Mouse (Mus musculus) MN1 (cell line): Measurements from ENCODE around the gene Tns1.

Experiments
- DNase-seq: peaks from one replicate; pipeline ENCODE4 v3.0.0-alpha.2; 2016; ENCODE audit warnings: low spot score

Tns1 gene

DNA sequence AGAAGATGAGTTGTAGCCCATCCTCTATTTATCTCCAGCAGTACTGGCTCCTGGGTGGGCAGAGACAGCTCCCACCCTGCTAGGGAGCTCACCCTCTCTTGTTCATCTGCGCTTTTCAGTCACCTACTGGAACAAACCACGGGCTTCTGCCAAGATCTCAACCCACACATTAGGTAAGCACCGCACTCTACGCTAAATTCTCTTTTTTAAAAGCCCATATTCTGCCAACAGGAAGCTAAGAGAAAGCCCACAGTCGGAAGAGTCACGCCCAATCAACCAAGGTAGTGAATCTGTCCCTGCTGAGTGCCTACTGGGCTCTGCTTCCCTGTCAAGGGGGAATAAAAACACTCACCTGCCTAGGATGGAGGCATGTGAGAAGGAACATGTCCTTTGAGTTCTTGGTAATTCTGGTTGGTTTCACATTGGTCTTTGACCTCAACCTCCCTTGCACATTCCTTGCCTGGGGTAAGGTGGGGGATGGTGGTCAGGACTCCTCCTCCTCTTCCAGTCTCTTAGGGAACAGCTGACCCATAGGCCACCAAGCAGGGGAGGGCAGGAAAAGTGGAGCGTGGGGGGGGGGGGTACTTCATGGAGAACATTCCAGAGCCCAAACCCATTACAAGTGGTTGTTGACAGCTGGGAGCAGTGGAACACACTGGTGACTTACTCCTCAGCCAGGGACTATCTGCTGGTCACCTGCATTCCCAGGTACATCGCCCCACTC, 193.7 kb downstream of the Tns1 start:
- DNase-seq = no peak

- DNase-seq = no peak
Measured at GRCm38 (mm10) chr1:73929952-73930329, 194.3 kb downstream of the Tns1 start.

- DNase-seq = no peak
Measured at GRCm38 (mm10) chr1:73929211-73929951, 194.9 kb downstream of the Tns1 start.

DNA sequence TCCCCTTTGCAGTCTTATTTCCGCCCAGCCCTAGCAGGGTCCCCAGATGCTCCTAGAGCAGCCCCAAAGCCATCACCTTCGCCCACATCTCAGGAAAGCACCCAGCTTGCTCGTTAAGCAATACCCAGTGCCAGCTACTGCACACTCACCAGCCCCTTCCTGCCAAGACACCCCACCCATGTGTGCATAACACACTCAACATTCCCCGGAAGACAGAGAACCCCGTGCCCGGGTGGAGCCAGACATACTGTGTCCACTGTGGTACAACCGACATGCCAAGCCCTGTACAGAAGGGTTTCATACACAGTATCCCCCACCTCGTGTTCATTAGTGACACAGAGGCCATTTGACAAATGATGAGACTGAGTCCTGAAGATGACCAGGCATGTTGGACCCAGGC, 195.9 kb downstream of the Tns1 start:
- DNase-seq = no peak

GRCm38 (mm10) chr1:73927819-73928218, 196.4 kb downstream of the Tns1 start:
- no peak for DNase-seq

GRCm38 (mm10) chr1:73926279-73926678, 198.0 kb downstream of the Tns1 start:
- DNase-seq = no peak

DNA sequence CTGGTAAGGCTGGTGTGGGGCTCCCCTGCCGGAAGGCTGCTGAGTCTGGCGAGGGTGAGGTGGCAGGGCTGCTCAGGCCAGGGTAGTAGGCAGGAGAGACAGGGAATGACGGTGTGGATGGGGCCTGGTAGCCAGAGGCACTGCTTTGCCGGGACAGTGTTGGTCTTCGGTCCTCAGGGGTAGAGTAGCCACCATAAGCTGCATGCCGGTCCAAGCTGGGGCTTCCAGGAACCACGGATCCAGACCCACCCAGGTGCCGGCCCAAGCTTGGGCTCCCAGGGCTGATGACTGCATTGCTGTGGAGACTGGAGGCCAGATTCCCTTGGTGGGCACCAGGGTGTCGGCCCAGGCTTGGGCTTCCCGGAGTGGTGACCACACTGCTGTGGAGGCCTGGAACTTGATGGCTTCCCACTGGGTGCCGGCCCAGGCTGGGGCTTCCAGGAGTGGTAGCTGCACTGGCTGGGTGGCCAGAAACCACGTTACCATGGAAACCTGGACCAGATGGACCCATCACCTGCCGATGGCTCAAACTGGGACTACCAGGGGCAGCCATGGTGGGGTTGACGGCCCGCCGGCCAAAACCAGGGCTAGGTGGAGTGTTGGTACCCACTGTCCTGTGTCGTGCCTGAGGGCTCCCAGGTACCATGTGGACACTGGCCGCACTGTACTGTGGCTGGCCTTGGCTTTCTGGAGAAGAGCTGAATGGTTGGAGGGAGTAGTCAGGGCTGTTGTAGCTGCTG, 199.2 kb downstream of the Tns1 start:
- DNase-seq = no peak

DNA sequence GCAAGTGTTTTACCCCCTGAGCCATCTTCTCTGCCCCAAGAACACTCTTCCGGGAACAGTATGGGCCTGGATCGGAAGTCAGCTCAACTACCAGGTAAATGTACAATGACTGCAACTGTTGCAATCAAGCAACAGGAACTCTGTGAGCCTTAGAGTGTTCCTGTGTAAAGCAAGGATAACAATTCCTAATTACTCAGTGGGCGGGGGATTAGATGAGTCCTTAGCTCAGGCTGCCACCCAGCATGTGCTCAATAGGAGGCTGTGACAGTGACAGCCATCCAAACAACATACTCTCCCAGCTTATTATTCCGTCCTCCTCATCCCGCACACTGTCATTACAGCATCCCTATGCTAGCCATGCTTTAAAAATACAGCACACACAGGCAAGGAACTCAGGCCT, 200.0 kb downstream of the Tns1 start:
- DNase-seq = no peak

DNA sequence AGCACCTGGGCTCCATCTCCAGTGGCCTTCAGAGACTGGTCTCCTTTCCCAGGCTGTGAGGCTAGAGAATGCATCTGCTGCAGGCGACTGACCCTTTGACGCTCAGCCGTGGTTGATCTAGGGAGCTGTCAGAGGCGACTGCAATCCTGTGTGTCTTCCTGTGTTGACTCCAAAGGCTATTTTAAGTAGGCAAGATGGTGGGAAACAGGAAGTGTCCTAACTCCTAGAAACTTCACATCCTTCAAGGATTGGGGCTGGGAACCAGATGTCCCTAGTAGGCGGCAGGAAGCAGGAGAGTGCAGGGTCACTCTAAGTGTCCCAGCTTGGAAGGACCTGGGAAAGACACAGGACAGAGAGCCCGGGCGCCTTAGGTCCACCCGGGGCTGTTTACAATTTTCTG, 201.1 kb downstream of the Tns1 start:
- DNase-seq = no peak

DNA sequence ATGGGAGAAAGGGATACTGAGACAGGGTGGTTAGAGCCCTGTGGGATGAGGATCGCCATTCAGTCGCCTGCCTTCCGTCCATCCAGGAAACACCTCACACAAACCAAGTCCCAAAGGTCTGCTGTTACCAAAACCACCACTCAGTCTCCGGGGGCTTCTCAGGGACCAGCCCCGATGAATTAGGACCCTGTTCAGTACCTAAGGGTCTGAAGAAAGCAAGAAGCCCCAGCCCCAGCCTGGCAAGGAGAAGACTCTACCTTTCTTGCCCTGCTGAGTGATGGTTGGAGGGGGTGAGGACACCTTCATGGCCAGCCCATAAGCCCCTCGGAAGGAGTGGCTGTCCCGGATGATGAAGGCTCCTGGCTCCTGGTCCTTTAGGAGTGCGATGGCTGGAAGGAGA, 203.5 kb downstream of the Tns1 start:
- no peak for DNase-seq

- no peak for DNase-seq
Measured at GRCm38 (mm10) chr1:73919909-73920308, 204.3 kb downstream of the Tns1 start.

DNA sequence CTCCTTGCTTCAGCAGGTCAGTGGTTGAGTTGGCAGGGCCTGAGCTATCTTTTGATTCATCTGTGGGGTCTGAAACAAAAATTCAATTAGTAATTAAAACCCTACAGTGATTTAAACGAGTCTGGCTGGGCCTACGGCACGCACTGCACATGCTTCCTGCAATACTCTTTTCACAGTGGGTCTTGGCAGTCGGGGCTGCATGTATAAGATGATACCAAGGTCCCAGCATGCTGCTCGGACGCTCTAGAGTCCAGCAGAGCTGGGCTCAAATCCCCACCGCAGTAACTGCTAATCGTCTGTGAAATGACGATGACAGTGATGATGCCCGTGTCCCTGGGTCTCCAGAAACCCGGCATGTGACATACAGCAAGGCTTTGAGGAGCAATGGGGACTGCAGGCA, 206.2 kb downstream of the Tns1 start:
- DNase-seq = no peak

DNA sequence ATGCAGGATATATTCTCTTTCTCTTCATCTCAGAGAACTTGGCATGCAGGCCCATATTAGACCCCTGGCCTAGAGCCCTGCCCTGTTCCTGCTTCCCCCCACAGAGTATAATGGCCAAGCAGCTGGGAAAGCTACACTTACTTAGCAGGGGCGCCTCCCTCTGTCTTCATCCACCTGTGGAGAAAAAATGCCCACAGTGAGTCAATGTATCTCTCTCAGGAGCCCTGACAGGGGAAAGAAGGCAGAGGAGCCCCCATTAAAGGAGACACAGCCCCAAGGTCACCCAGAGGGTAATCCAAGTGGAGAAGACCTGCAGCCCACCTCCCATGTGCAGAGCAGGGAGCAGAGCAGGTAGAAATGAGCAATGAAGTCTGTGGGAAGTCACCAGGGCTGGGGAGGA, 208.0 kb downstream of the Tns1 start:
- DNase-seq = no peak

DNA sequence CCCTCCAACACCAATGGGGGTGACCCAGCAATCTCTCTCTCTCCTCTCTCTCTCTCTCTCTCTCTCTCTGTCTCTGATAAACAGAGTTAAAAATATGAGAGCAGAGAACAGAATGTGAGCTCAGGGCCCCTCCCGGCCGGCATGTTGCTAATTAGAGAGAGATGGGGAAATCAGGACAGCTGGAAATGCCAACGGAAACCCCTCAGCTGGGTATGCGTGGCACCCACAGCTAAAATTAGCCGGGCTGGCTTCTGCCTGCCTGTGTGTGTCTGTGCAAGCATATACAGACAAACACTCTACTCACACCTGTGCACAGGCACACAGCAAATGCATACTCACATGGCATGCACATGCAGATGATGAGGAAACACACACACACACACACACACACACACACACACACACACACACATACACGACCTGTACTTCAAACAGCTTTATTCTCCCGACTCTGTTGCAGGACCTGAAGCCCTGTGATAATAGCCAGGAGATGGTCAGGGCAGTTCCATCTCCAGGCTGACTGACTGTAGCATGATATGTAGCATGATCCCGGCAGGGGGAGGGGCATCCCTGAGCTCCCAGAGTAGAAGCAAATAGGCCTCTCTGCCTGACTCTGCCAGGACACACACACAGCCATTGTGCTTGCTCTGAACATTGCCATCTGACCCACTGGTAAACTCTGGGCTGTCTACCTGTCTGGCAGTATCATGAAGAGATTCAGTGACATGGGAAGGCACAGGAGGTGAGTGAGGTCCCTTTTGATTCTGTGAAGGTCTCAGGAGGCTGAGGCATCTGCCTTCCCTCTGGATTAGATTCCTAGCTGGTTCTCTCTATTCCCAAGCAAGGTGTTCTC, 208.8 kb downstream of the Tns1 start:
- DNase-seq = no peak

DNA sequence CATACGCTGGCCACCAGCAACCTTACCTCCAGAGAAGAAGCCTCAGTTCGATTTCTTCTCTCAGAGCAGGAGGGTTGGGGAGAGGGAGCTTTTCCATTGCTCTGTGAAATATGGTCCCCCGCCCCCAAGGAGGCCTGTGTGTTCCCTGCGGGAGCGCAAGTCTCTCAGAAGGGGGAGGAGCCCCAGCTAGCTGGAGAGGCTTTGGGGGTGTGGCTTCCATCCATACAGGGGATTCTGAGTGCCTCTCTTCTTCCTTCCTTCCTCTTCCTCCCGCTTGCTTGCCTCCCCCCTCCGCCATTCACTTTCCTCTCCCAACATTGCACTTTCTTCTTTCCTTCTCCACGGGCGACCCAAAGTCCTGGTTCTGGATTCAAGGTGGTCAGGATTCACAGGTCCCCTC, 210.2 kb downstream of the Tns1 start:
- no peak for DNase-seq

DNA sequence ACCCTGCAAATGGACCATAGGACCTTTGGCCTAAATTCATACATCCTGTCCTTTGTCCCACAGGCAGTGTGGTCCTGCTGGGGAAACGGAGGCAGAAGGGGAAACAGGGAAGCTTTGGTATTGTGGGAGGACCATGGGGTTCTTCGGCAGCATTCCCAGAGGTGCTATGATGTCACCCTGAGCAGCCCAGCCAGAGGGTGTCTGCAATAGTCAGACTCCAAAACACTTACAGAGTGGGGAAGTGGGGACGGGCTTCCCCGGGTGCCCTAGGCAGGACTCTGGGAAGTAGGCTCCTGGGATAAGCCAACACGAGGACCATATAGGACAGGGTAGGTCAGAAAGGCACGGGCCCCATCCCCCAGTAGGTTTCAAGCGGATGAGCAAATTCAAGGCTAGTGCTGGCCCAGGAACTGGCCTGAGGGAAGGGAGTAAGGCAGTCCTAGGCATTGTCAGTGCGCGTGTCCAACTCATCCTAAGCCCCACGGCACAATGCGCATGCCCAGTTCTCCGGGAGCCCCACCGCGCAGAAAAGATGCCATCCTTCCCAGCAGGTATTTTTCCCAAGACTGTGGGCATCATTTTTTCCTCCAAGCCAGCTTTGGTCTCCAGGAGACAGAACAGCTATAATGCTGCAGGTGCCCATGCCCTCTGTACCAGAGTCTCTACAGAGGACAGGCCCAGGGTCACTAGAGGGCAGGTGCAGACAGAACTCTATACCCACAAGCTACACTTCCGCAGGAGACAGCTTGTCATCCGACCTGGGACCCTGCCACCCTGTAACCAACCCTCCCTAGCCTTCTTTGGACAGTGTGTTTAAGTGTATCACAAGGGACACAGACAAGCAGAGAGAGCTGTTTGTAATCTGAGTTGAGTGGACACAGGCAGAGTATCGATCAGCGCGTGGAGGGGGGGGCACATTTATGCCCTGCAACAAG, 210.9 kb downstream of the Tns1 start:
- no peak for DNase-seq

DNA sequence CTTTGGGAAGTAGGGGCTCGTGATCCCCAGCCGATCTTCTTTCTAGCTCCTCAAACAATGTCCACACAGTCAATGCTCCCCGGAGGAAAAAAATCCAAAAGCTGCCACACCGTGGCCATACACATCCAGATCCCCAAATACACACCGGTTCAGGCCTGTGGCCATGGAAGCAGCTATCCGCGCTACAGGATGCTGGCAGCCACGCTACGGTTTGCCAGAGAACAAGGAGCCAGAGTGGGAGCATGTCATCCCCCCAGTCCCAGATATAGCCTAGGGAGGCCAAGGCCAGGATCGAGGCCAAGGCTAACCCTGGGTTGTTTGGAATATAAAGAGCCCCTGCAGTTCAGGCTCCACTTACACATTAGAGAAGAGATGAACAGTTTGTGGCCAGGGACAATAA, 211.8 kb downstream of the Tns1 start:
- no peak for DNase-seq

GRCm38 (mm10) chr1:73911981-73912380, 212.3 kb downstream of the Tns1 start:
- no peak for DNase-seq

DNA sequence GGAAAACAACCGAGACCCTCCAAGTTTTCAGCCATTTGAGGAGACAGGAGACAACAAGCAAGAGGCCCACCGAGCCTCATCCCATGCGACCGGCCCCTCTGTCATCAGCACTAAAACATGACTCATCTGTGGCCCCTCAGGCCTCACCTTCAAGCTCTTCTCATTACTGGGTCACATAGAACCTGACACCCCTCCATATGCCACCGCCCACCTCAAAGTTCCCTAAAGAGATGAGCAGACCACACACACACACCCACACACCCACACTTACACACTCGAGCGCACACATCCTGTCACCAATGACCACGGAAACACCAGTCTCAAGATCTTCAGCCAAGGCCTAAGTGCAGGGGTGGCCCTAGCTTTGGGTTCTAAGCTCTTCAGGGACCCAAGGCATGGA, 213.5 kb downstream of the Tns1 start:
- no peak for DNase-seq

DNA sequence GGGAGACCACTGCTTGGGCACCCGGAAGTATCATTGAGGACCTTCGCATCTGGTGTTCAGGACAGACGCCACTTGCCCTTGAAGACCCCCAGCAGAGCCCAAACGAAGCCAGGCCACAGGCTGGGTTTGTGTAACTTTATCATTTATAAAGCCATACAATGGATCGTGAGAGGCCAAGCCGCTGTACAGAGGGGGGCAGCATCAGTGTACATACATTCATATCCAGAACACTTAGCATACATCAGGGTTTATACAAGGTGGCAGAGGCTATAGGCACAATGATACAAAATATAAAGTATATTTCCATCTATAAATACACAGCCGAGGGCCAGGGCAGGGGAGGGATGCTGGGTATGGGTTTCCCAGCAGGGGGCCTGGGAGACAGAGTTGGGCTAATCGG, 214.1 kb downstream of the Tns1 start:
- DNase-seq = no peak
